Mouse (Mus musculus) limb, embryonic 15.5 days (tissue): ENCODE data around the gene Theg. TPM values are rescaled to one million over a fixed set of nuclear protein-coding genes. Genes with fewer than 3 reads are reported as not detected.

Experiments
- ATAC-seq: fragments of 200-750 bp; cut with Nextera tagmentation; 2 replicates; pipeline ENCODE4 v1.8.0; 2017; ENCODE audit warnings: low read depth, moderate TSS enrichment; ENCODE audit not compliant: insufficient number of reproducible peaks, low FRiP score, low TSS enrichment
- H3K27ac ChIP-seq: fragments of 300-500 bp; sonication (generic); 2 replicates; pipeline ENCODE4 v1.5.1; 2015; ENCODE audit warnings: moderate library complexity, mild to moderate bottlenecking, inconsistent platforms
- H3K27me3 ChIP-seq: fragments of 300-500 bp; sonication (generic); 2 replicates; pipeline ENCODE4 v1.6.1; 2015; ENCODE audit warnings: inconsistent platforms
- H3K36me3 ChIP-seq: fragments of 300-500 bp; sonication (generic); 2 replicates; pipeline ENCODE4 v1.6.1; 2015; ENCODE audit warnings: inconsistent platforms
- H3K4me1 ChIP-seq: fragments of 300-500 bp; sonication (generic); 2 replicates; pipeline ENCODE4 v1.6.1; 2015; ENCODE audit warnings: inconsistent platforms
- H3K4me2 ChIP-seq: fragments of 300-500 bp; sonication (generic); 2 replicates; pipeline ENCODE4 v1.6.1; 2015; ENCODE audit warnings: mild to moderate bottlenecking, inconsistent platforms
- H3K4me3 ChIP-seq: fragments of 300-500 bp; sonication (generic); 2 replicates; pipeline ENCODE4 v1.5.1; 2015; ENCODE audit warnings: mild to moderate bottlenecking, inconsistent platforms
- H3K9ac ChIP-seq: fragments of 300-500 bp; sonication (generic); 2 replicates; pipeline ENCODE4 v1.6.1; 2015; ENCODE audit warnings: inconsistent platforms
- H3K9me3 ChIP-seq: fragments of 300-500 bp; sonication (generic); 2 replicates; pipeline ENCODE4 v1.6.1; 2016; ENCODE audit warnings: inconsistent platforms
- WGBS: fragments of 180-500 bp; shearing (Covaris S2); methylation state at CpG from one replicate; pipeline ENCODE4 v1.1.7; 2015; 5-methylcytosine and 5-hydroxymethylcytosine counted together
- polyA plus RNA-seq: library from polyadenylated mRNA; unstranded; fragments of >200 nt; fragmentation: Nextera tagmentation; extraction: Ambion mirVana; gene quantifications from 2 replicates; pipeline ENCODE4 v1.2.1, GENCODE M21; 2015

The Theg gene
- not detected in 2 replicates for polyA plus RNA-seq

GRCm38 (mm10) chr10:79587061-79587751 lies at the start of gene Theg:
Gene Theg, minus strand, starts transcription at chr10:79587331.
- H3K27me3 ChIP-seq = no peaks in the 10 kb centered on the region
- H3K4me3 ChIP-seq = no peak within 1 kb of the TSS
- ATAC-seq = no peak
- no peak within 1 kb of the TSS for H3K27ac ChIP-seq
- no peak within 1 kb of the TSS for H3K9ac ChIP-seq
- WGBS = 79% methylated on average over 5 of the region's 5 CpGs
- no peaks in the 10 kb centered on the region for H3K4me1 ChIP-seq
- no peaks in the 10 kb centered on the region for H3K9me3 ChIP-seq
- H3K36me3 ChIP-seq = no peaks in the 10 kb centered on the region
- H3K4me2 ChIP-seq = no peak within 1 kb of the TSS

GRCm38 (mm10) chr10:79636287-79636686 lies 49.2 kb upstream of the Theg start:
- no peaks in the 10 kb centered on the region for H3K36me3 ChIP-seq
- H3K4me2 ChIP-seq = peak overlapping the region; percentile 94; the same call in 1 of the 2 replicates
- peaks cover 35% of the 10 kb centered on the region for H3K27me3 ChIP-seq
- H3K4me3 ChIP-seq = no peak overlapping the region; the same call in 1 of the 2 replicates
- 83% methylated on average over 8 of the region's 8 CpGs for WGBS
- peaks cover 31% of the 10 kb centered on the region for H3K4me1 ChIP-seq
- no peak overlapping the region for H3K27ac ChIP-seq
- no peaks in the 10 kb centered on the region for H3K9me3 ChIP-seq
- no peak for ATAC-seq
- H3K9ac ChIP-seq = no peak overlapping the region

- Histone ChIP-seq H3K27me3 (peaks cover 14% of the 10 kb centered on the region), H3K9ac (no peak overlapping the region), H3K4me1 (peaks cover 16% of the 10 kb centered on the region), H3K36me3 (no peaks in the 10 kb centered on the region), H3K4me2 (no peak overlapping the region), H3K27ac (no peak overlapping the region), H3K9me3 (no peaks in the 10 kb centered on the region), H3K4me3 (no peak overlapping the region)
- 76% methylated on average over 17 of the region's 17 CpGs for WGBS
- no peak for ATAC-seq
These were observed 46.1 kb upstream of the Theg start for GRCm38 (mm10) chr10:79633006-79633777.

- Histone ChIP-seq H3K9me3 (no peaks in the 10 kb centered on the region), H3K9ac (no peak overlapping the region), H3K27me3 (0 out of 2 replicates have a peak, but pooled peaks cover 2% of the 10 kb centered on the region), H3K4me2 (no peak overlapping the region), H3K36me3 (no peaks in the 10 kb centered on the region), H3K4me1 (no peaks in the 10 kb centered on the region), H3K27ac (no peak overlapping the region), H3K4me3 (no peak overlapping the region)
- WGBS = 89% methylated on average over 4 of the region's 4 CpGs
- no peak for ATAC-seq
These were observed 44.3 kb upstream of the Theg start for GRCm38 (mm10) chr10:79631432-79631831.

- no peak overlapping the region for H3K27ac ChIP-seq
- no peaks in the 10 kb centered on the region for H3K36me3 ChIP-seq
- H3K9ac ChIP-seq = no peak overlapping the region
- no peaks in the 10 kb centered on the region for H3K4me1 ChIP-seq
- H3K4me2 ChIP-seq = no peak overlapping the region
- no peaks in the 10 kb centered on the region for H3K27me3 ChIP-seq
- no peak for ATAC-seq
- H3K4me3 ChIP-seq = no peak overlapping the region
- WGBS = 83% methylated on average over 5 of the region's 5 CpGs
- H3K9me3 ChIP-seq = no peaks in the 10 kb centered on the region
These were observed 41.2 kb upstream of the Theg start for GRCm38 (mm10) chr10:79628377-79628776.

- 82% methylated on average over 10 of the region's 10 CpGs for WGBS
- Histone ChIP-seq H3K9me3 (no peaks in the 10 kb centered on the region), H3K36me3 (no peaks in the 10 kb centered on the region), H3K4me1 (no peaks in the 10 kb centered on the region), H3K9ac (no peak overlapping the region), H3K27ac (no peak overlapping the region), H3K4me2 (no peak overlapping the region), H3K4me3 (no peak overlapping the region), H3K27me3 (no peaks in the 10 kb centered on the region)
- ATAC-seq = no peak
These were observed 39.0 kb upstream of the Theg start for GRCm38 (mm10) chr10:79626156-79626555.

GRCm38 (mm10) chr10:79625398-79625797 lies 38.3 kb upstream of the Theg start:
- Histone ChIP-seq H3K36me3 (no peaks in the 10 kb centered on the region), H3K4me3 (no peak overlapping the region), H3K9ac (no peak overlapping the region), H3K27ac (no peak overlapping the region), H3K4me2 (no peak overlapping the region), H3K27me3 (no peaks in the 10 kb centered on the region), H3K4me1 (no peaks in the 10 kb centered on the region), H3K9me3 (no peaks in the 10 kb centered on the region)
- ATAC-seq = no peak
- 81% methylated on average over 9 of the region's 9 CpGs for WGBS

GRCm38 (mm10) chr10:79623950-79624349 lies 36.8 kb upstream of the Theg start:
- no peaks in the 10 kb centered on the region for H3K36me3 ChIP-seq

GRCm38 (mm10) chr10:79616376-79616775 lies 29.2 kb upstream of the Theg start:
- Histone ChIP-seq H3K9me3 (no peaks in the 10 kb centered on the region), H3K36me3 (no peaks in the 10 kb centered on the region), H3K4me1 (peaks cover 28% of the 10 kb centered on the region), H3K27me3 (peaks cover 31% of the 10 kb centered on the region), H3K9ac (no peak overlapping the region), H3K4me3 (no peak overlapping the region), H3K4me2 (no peak overlapping the region), H3K27ac (no peak overlapping the region)
- WGBS = 90% methylated on average over 5 of the region's 5 CpGs
- no peak for ATAC-seq

More at GRCm38 (mm10) chr10:79623950-79624349, 36.8 kb upstream of the Theg start:
- no peak overlapping the region for H3K4me3 ChIP-seq
- H3K9me3 ChIP-seq = no peaks in the 10 kb centered on the region
- H3K9ac ChIP-seq = no peak overlapping the region
- H3K4me1 ChIP-seq = no peaks in the 10 kb centered on the region
- H3K27me3 ChIP-seq = no peaks in the 10 kb centered on the region
- no peak for ATAC-seq
- 79% methylated on average over 12 of the region's 12 CpGs for WGBS
- H3K4me2 ChIP-seq = no peak overlapping the region
- no peak overlapping the region for H3K27ac ChIP-seq

- Histone ChIP-seq H3K4me2 (no peak overlapping the region), H3K4me1 (peaks cover 28% of the 10 kb centered on the region), H3K27ac (no peak overlapping the region), H3K4me3 (no peak overlapping the region), H3K36me3 (no peaks in the 10 kb centered on the region), H3K27me3 (peaks cover 36% of the 10 kb centered on the region), H3K9ac (no peak overlapping the region), H3K9me3 (no peaks in the 10 kb centered on the region)
- 13% methylated on average over 8 of the region's 8 CpGs for WGBS
- no peak for ATAC-seq
These were observed 28.7 kb upstream of the Theg start for GRCm38 (mm10) chr10:79615860-79616259.

- WGBS = 100% methylated on average over 1 of the region's 1 CpGs
- peak overlapping the region; percentile 56 for H3K4me3 ChIP-seq
- H3K9ac ChIP-seq = no peak overlapping the region
- H3K27ac ChIP-seq = no peak overlapping the region
- peak; percentile 11; the same call in 1 of the 2 replicates for ATAC-seq
- H3K4me1 ChIP-seq = peaks cover 28% of the 10 kb centered on the region
- H3K4me2 ChIP-seq = peak overlapping the region; percentile 95
- peaks cover 50% of the 10 kb centered on the region for H3K27me3 ChIP-seq
- H3K36me3 ChIP-seq = no peaks in the 10 kb centered on the region
- H3K9me3 ChIP-seq = no peaks in the 10 kb centered on the region
These were observed 27.1 kb upstream of the Theg start for GRCm38 (mm10) chr10:79614305-79614643.

GRCm38 (mm10) chr10:79613578-79614304 lies 26.6 kb upstream of the Theg start, which contains the start of gene C2cd4c:
Gene C2cd4c, minus strand, starts transcription at chr10:79614025.
- H3K27ac ChIP-seq = no peak within 1 kb of the TSS
- H3K27me3 ChIP-seq = peaks cover 53% of the 10 kb centered on the region

More at GRCm38 (mm10) chr10:79613578-79614304, 26.6 kb upstream of the Theg start, which contains the start of gene C2cd4c:
- Histone ChIP-seq H3K36me3 (no peaks in the 10 kb centered on the region), H3K4me2 (peak within 1 kb of the TSS; percentile 95), H3K9ac (peak within 1 kb of the TSS; percentile 31), H3K4me1 (peaks cover 28% of the 10 kb centered on the region), H3K9me3 (no peaks in the 10 kb centered on the region), H3K4me3 (peak within 1 kb of the TSS; percentile 56)
- peak; percentile 56 for ATAC-seq
- WGBS = under 1% methylated on average over 60 of the region's 60 CpGs
